16 mouse cellular contexts compared by ENCODE assay signal in the genomic region with DNA sequence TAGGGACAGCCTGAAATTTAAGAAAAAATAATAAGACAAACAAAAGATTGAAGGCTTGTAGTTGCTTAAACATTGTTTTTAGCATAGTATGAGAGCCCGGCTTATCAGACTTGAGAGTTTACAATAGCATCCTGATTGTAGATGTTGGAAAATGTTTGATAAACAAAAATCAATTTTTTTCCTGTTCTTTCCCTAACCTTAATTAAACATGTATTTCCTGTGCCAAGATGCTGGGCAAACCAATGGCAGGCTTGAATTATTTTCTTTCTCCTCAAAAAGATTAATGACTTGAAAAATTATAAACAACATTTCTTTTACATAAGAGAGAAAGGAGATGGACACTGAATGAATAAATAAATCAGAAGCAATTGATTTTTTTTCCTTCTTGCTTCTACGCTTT.
"Had no signal": no experiment of that assay in that cellular context is flagged by ENCODE, and none has a peak within 500 bp of the region (broad histone marks: within the 10 kb centered on the region; RNA-seq: fewer than 3 reads in every experiment).

No protein-coding gene starts in this region.

- DNase-seq: lung, postnatal 10 days; right cerebral cortex, postnatal 14 days; thymus, adult 18-20 months; thymus, postnatal 14 days; thymus, postnatal 36 days had no signal

- H3K27me3 ChIP-seq: liver, embryonic 12.5 days; lung, embryonic 15.5 days; midbrain, embryonic 13.5 days; midbrain, embryonic 15.5 days; neural tube, embryonic 12.5 days; stomach, embryonic 15.5 days had no signal

- H3K9me3 ChIP-seq: liver, embryonic 12.5 days; lung, embryonic 15.5 days; megakaryocyte, embryonic 14.5 days; midbrain, embryonic 13.5 days; midbrain, embryonic 15.5 days; neural tube, embryonic 12.5 days; stomach, embryonic 15.5 days had no signal

- H3K4me3 ChIP-seq: liver, embryonic 12.5 days; lung, embryonic 15.5 days; megakaryocyte, embryonic 14.5 days; midbrain, embryonic 13.5 days; midbrain, embryonic 15.5 days; neural tube, embryonic 12.5 days; stomach, embryonic 15.5 days had no signal

- H3K9ac ChIP-seq: liver, embryonic 12.5 days; liver, embryonic 14.5 days; lung, embryonic 15.5 days; midbrain, embryonic 13.5 days; midbrain, embryonic 15.5 days; neural tube, embryonic 12.5 days; stomach, embryonic 15.5 days had no signal

- H3K27ac ChIP-seq: liver, embryonic 12.5 days; liver, embryonic 14.5 days; macrophage; midbrain, embryonic 13.5 days; neural tube, embryonic 12.5 days; stomach, embryonic 15.5 days; stomach, postnatal 0 days had no signal

- H3K4me2 ChIP-seq: liver, embryonic 12.5 days; lung, embryonic 15.5 days; midbrain, embryonic 11.5 days; midbrain, embryonic 13.5 days; midbrain, embryonic 15.5 days; neural tube, embryonic 12.5 days; stomach, embryonic 15.5 days had no signal

- H3K4me1 ChIP-seq: neural tube, embryonic 12.5 days had no signal

- ATAC-seq: liver, embryonic 12.5 days had no signal

- H3K36me3 ChIP-seq: liver, embryonic 12.5 days; lung, embryonic 15.5 days; midbrain, embryonic 13.5 days; midbrain, embryonic 15.5 days; neural tube, embryonic 12.5 days; stomach, embryonic 15.5 days had no signal
